Mouse (Mus musculus): Measurements from ENCODE around the gene Dnajc9.

GRCm38 (mm10) chr14:20423046-20423445 lies 34.3 kb upstream of the Dnajc9 start:
- TF ChIP-seq CTCF (IDR thresholded peaks at IDR 0.05; ENCODE audit: low read depth, low read length): no peak
- TF ChIP-seq POLR2A (IDR thresholded peaks at IDR 0.05; ENCODE audit: extremely low read depth, insufficient read depth, low read length): no peak
